ENCODE assay signal across 22 mouse cellular contexts in genomic region chr13:8597647-8598017, GRCm38 (mm10).
DNase-seq lines count a peak whose midpoint lies in the region; ATAC-seq and TF ChIP-seq lines count a peak whose summit lies in the region.
"Had no signal": no experiment of that assay in that cellular context is flagged by ENCODE, and none has a peak within 500 bp of the region (broad histone marks: within the 10 kb centered on the region; RNA-seq: fewer than 3 reads in every experiment).

No protein-coding gene starts in this region.

- no peak for TF ChIP-seq POLR2A in brain, embryonic 14.5 days (IDR thresholded peaks at IDR 0.05; ENCODE audit: borderline replicate concordance, extremely low read depth, insufficient read depth, insufficient read length, poor library complexity, severe bottlenecking)

- H3K36me3 ChIP-seq in forebrain, embryonic 15.5 days = no peaks in the 10 kb centered on the region
- H3K36me3 ChIP-seq in forebrain, embryonic 11.5 days (ENCODE audit: control insufficient read depth, insufficient read depth, low read length) = no peaks in the 10 kb centered on the region
- no peaks in the 10 kb centered on the region for H3K36me3 ChIP-seq in forebrain, postnatal 0 days (ENCODE audit: insufficient read depth)
- H3K36me3 ChIP-seq: embryonic facial prominence, embryonic 15.5 days; heart, embryonic 12.5 days; hindbrain, embryonic 15.5 days had no signal

- TF ChIP-seq CTCF in brain, embryonic 14.5 days (IDR thresholded peaks at IDR 0.05; ENCODE audit: borderline replicate concordance, extremely low read depth, insufficient read depth, insufficient read length) = no peak
- TF ChIP-seq CTCF in forebrain, postnatal 0 days (IDR thresholded peaks at IDR 0.05; ENCODE audit: low read depth) = no peak

- no peak overlapping the region for H3K27ac ChIP-seq in forebrain, embryonic 15.5 days (replicated peaks)
- no peak overlapping the region for H3K27ac ChIP-seq in forebrain, embryonic 11.5 days (ENCODE audit: low read depth, low read length)
- H3K27ac ChIP-seq in forebrain, postnatal 0 days (ENCODE audit: low read depth, low read length) = no peak overlapping the region
- H3K27ac ChIP-seq: embryonic facial prominence, embryonic 15.5 days; gastrocnemius, adult 2 months; hindbrain, embryonic 15.5 days had no signal

- DNase-seq in forebrain, embryonic 11.5 days (ENCODE audit: low spot score) = no peak
- peak; percentile 43 for DNase-seq in Muller cell, postnatal 12 days (ENCODE audit: inconsistent ontology term)
- DNase-seq in brain, embryonic 14.5 days (ENCODE audit: low read depth) = peak; percentile 80
- peak; percentile 72 for DNase-seq in forebrain, postnatal 0 days
- DNase-seq in right cerebral cortex, postnatal 36 days (ENCODE audit: low spot score in 2 of 2) = no peak
- no peak for DNase-seq in right cerebral cortex, postnatal 4 days
- DNase-seq: adrenal gland, adult 8-10 months; adrenal gland, postnatal 36 days; cerebellum, adult 18-20 months; cerebellum, adult 9-11 months; cerebellum, postnatal 36 days; embryo, embryonic 11 days; gastrocnemius, adult 2 months; gastrocnemius, postnatal 25 days had no signal

- no peak overlapping the region for H3K4me2 ChIP-seq in forebrain, embryonic 15.5 days (replicated peaks)
- H3K4me2 ChIP-seq in forebrain, embryonic 11.5 days (ENCODE audit: low read depth, low read length, severe bottlenecking) = no peak overlapping the region
- H3K4me2 ChIP-seq in forebrain, postnatal 0 days (ENCODE audit: low read depth) = no peak overlapping the region
- H3K4me2 ChIP-seq: embryonic facial prominence, embryonic 15.5 days; heart, embryonic 12.5 days; hindbrain, embryonic 15.5 days had no signal

- H3K9me3 ChIP-seq in forebrain, embryonic 15.5 days = no peaks in the 10 kb centered on the region
- H3K9me3 ChIP-seq in forebrain, embryonic 11.5 days (ENCODE audit: control insufficient read depth, low read length) = no peaks in the 10 kb centered on the region
- no peaks in the 10 kb centered on the region for H3K9me3 ChIP-seq in forebrain, postnatal 0 days (ENCODE audit: low read length)
- H3K9me3 ChIP-seq: embryonic facial prominence, embryonic 15.5 days; heart, embryonic 12.5 days; hindbrain, embryonic 15.5 days had no signal

- H3K27me3 ChIP-seq in forebrain, embryonic 15.5 days = no peaks in the 10 kb centered on the region
- H3K27me3 ChIP-seq in forebrain, embryonic 11.5 days (ENCODE audit: control insufficient read depth, insufficient read depth, low read length) = no peaks in the 10 kb centered on the region
- no peaks in the 10 kb centered on the region for H3K27me3 ChIP-seq in forebrain, postnatal 0 days (ENCODE audit: insufficient read depth, low read length)
- H3K27me3 ChIP-seq: CH12.LX; embryonic facial prominence, embryonic 15.5 days; heart, embryonic 12.5 days; hindbrain, embryonic 15.5 days had no signal

- 30% methylated on average over 6 of the region's 6 CpGs for WGBS in forebrain, embryonic 15.5 days
- 87% methylated on average over 6 of the region's 6 CpGs for WGBS in forebrain, embryonic 11.5 days
- 24% methylated on average over 6 of the region's 6 CpGs for WGBS in forebrain, postnatal 0 days

- ATAC-seq in forebrain, embryonic 15.5 days (replicated peaks) = peak; percentile 87
- no peak for ATAC-seq in forebrain, embryonic 11.5 days (replicated peaks; ENCODE audit: low FRiP score)
- peak; percentile 88 for ATAC-seq in forebrain, postnatal 0 days
- ATAC-seq: inflammation-experienced regulatory T-cells, adult 6 months; intestine, postnatal 0 days had no signal

- no peak overlapping the region for H3K9ac ChIP-seq in forebrain, embryonic 15.5 days (replicated peaks)
- no peak overlapping the region for H3K9ac ChIP-seq in forebrain, embryonic 11.5 days (ENCODE audit: low read length)
- H3K9ac ChIP-seq in forebrain, postnatal 0 days = no peak overlapping the region
- H3K9ac ChIP-seq: embryonic facial prominence, embryonic 15.5 days; heart, embryonic 12.5 days; hindbrain, embryonic 15.5 days had no signal

- peaks cover 12% of the 10 kb centered on the region for H3K4me1 ChIP-seq in forebrain, embryonic 15.5 days
- H3K4me1 ChIP-seq in forebrain, embryonic 11.5 days (replicated peaks; ENCODE audit: control insufficient read depth, insufficient read depth, low read length) = no peaks in the 10 kb centered on the region
- 0 out of 2 replicates have a peak, but pooled peaks cover 4% of the 10 kb centered on the region for H3K4me1 ChIP-seq in forebrain, postnatal 0 days (ENCODE audit: insufficient read depth)
- H3K4me1 ChIP-seq: embryonic facial prominence, embryonic 15.5 days; heart, embryonic 12.5 days; hindbrain, embryonic 15.5 days had no signal

- H3K4me3 ChIP-seq in forebrain, embryonic 15.5 days = no peak overlapping the region
- H3K4me3 ChIP-seq in forebrain, embryonic 11.5 days (ENCODE audit: low read depth, low read length) = no peak overlapping the region
- no peak overlapping the region for H3K4me3 ChIP-seq in forebrain, postnatal 0 days (ENCODE audit: low read depth, low read length)
- H3K4me3 ChIP-seq: embryonic facial prominence, embryonic 15.5 days; erythroblast, embryonic 14.5 days; gastrocnemius, adult 2 months; heart, embryonic 12.5 days; hindbrain, embryonic 15.5 days had no signal

Comparison
In these comparisons a context has a peak if more than half of its experiments do, and no peak if none do; other contexts are left out.
1. DNase-seq: peak in Muller cell, postnatal 12 days (single experiment), brain, embryonic 14.5 days (single experiment) and forebrain, postnatal 0 days (single experiment); none in forebrain, embryonic 11.5 days (single experiment), right cerebral cortex, postnatal 36 days (0 of 2) and right cerebral cortex, postnatal 4 days (single experiment).